Mouse (Mus musculus) embryo, embryonic 10.5 days (tissue): Measurements from ENCODE around the gene Fbxw25.
"Not testable (repeated sequence)": the region's sequence is repeated elsewhere in the genome, so short reads cannot be mapped to it uniquely, and the experiment has no call there.

Source experiments
- DNase-seq: peaks from one replicate; pipeline ENCODE4 v3.0.0-alpha.2; 2015; ENCODE audit warnings: low spot score

The Fbxw25 gene

DNA sequence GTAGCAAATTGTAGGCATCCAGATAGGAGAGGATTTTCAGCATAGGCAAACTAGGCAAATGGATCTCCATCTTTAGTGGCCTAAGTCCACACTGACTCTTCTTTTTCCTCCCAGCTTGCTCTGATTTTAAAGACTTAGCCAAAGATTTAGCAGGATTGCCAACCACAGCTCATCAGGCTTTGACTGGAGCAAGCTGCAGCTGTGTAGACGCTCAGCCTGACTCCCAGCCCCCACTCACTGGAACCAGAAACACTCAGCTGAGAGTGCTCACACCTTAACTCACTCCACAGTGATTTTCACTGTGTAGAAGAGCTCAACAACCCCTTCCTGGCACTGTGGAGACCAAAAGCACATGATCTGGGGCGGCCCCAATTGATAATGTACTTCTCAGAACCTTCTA lies at the start of gene Fbxw25:
Fbxw25 (minus strand) TSS at position 101 of the 400 bp plus-strand sequence.
- DNase-seq: not testable (repeated sequence)

DNA sequence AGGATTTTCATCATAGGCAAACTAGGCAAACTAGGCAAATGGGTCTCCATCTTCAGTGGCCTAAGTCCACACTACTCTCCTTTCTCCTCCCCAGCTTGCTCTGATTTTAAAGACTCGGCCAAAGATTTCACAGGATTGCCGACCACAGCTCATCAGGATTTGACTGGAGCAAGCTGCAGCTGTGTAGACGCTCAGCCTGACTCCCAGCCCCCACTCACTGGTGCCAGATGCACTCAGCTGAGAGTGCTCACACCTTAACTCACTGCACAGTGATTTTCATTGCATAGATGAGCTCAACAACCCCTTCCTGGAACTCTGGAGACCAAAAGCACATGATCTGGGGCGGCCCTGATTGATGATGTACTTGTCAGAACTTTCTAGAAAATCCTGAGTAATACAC lies 38.1 kb upstream of the Fbxw25 start, which contains the start of gene Fbxw18:
Fbxw18 (minus strand) TSS at position 101 of the 400 bp plus-strand sequence.
- not testable (repeated sequence) for DNase-seq

GRCm38 (mm10) chr9:109685299-109685698 lies 20.8 kb upstream of the Fbxw25 start:
- peak; percentile 45 for DNase-seq

- DNase-seq: not testable (repeated sequence)
Measured at GRCm38 (mm10) chr9:109625957-109626356, 38.5 kb downstream of the Fbxw25 start, which contains the start of gene Fbxw24. TSS of gene Fbxw24 (minus strand) at chr9:109626057.

- DNase-seq: peak; percentile 64
Measured at GRCm38 (mm10) chr9:109606837-109607236, 57.6 kb downstream of the Fbxw25 start.

DNA sequence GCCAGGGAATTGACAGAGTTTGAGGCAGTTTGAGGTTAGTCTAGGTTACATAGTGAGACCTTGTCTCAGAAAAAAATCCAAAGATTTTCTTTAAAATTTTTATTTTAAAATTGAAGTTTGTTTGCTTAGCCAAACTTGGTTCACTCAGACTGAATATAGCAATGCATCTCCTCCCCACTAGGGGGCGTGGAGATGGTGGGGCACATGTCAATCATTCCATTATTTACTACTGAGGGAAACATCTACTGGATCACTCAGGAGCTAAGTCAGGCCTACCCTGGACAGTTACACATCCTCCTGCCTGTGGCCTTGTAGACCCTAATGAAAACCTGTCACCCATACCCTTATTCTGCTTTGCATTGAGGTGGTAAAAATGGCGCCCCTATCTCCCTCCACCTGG lies 62.3 kb downstream of the Fbxw25 start:
- DNase-seq: peak; percentile 2

DNA sequence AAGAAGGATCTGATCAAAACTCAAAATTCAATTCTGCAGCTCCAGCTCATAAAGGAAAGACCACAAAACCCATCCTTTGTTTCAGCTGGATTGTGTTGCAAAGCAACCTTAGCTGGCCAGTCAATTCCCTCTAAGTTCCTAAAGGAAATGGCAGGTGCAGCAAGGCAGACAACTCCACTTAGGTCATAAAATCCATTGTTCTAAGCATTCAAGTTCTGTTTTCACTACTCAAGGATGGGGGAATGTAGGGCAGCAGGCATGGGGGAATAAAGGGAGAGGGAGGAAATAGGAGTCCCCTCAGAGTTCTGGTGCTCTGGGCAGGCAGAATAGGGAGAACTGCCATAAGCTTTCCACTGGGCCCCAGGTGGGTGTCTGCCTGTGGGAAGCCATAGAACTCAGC lies 67.2 kb downstream of the Fbxw25 start:
- no peak for DNase-seq
